Mouse (Mus musculus): Measurements from ENCODE around the gene Meis1. TPM values are rescaled to one million over a fixed set of nuclear protein-coding genes. Genes with fewer than 3 reads are reported as not detected.

Gene Meis1
- polyA plus RNA-seq, 1 experiment from 2014 or later, result 69.8 TPM

GRCm38 (mm10) chr11:19012001-19012400 lies 6.8 kb downstream of the Meis1 start:
- Histone ChIP-seq H3K36me3 (ENCODE audit: control insufficient read depth, insufficient read depth, low read length) (no peaks in the 10 kb centered on the region), H3K4me2 (ENCODE audit: low read depth, severe bottlenecking) (peak overlapping the region; percentile 55; the same call in 1 of the 2 replicates), H3K27me3 (ENCODE audit: control insufficient read depth, insufficient read depth, low read length) (peaks cover 24% of the 10 kb centered on the region)

DNA sequence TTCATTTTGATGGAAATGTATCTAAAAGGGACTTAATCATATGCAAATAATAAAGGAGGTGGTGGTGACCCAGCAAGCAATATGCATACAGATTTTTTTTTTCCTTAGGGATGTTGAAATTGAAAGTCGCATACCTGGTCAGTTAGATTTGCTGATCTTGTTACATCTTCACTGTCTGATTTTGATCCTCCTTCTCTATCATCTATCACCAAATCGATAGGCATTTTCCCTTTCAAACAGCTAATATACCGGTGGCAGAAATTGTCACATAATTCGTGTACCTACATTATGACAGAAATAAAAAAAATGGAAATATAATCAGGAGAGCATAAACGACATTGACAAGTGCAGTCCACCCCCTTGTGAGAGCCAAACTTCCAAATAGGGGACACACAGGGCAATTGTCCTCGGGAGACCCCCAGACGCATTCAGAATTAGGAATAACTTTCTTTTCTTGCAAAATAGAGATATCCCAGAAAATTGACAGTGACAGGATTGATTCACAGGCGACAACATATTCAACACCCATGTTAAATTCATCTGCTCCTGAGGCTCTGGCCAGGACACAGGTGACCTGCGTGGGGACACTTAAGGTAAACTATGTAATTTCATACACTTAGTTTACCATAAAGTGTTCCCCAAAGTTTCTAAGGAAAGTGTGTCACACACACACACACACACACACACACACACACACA lies 7.5 kb downstream of the Meis1 start:
- no peaks in the 10 kb centered on the region for H3K36me3 ChIP-seq (ENCODE audit: control insufficient read depth, insufficient read depth, low read length)
- no peak overlapping the region for H3K4me2 ChIP-seq (ENCODE audit: low read depth, severe bottlenecking)
- no peak overlapping the region for H3K27ac ChIP-seq (replicated peaks; ENCODE audit: low read depth, low read length)
- ATAC-seq (ENCODE audit: insufficient number of reproducible peaks, low FRiP score, low TSS enrichment, low read depth), result no peak
- H3K9me3 ChIP-seq (ENCODE audit: control insufficient read depth, low read length), result no peaks in the 10 kb centered on the region
- no peak overlapping the region for H3K9ac ChIP-seq (ENCODE audit: low read length)
- no peak overlapping the region for H3K4me3 ChIP-seq (ENCODE audit: low read depth, low read length)
- H3K4me1 ChIP-seq (ENCODE audit: control insufficient read depth, insufficient read depth, low read length), result peaks cover 10% of the 10 kb centered on the region; the same call in 1 of the 2 replicates
- 41% methylated on average over 9 of the region's 9 CpGs for WGBS
- no peak for DNase-seq (ENCODE audit: low spot score)
- peaks cover 24% of the 10 kb centered on the region for H3K27me3 ChIP-seq (ENCODE audit: control insufficient read depth, insufficient read depth, low read length)

More at GRCm38 (mm10) chr11:19012001-19012400, 6.8 kb downstream of the Meis1 start:
- 35% methylated on average over 2 of the region's 2 CpGs for WGBS
- DNase-seq (ENCODE audit: low spot score), result no peak
- no peak for ATAC-seq (ENCODE audit: insufficient number of reproducible peaks, low FRiP score, low TSS enrichment, low read depth)
- H3K4me1 ChIP-seq (ENCODE audit: control insufficient read depth, insufficient read depth, low read length), result peaks cover 10% of the 10 kb centered on the region; the same call in 1 of the 2 replicates
- H3K4me3 ChIP-seq (ENCODE audit: low read depth, low read length), result no peak overlapping the region
- no peak overlapping the region for H3K9ac ChIP-seq (ENCODE audit: low read length)
- no peaks in the 10 kb centered on the region for H3K9me3 ChIP-seq (ENCODE audit: control insufficient read depth, low read length)
- no peak overlapping the region for H3K27ac ChIP-seq (replicated peaks; ENCODE audit: low read depth, low read length)

- Histone ChIP-seq H3K27ac (replicated peaks; ENCODE audit: low read depth, low read length) (no peak overlapping the region), H3K4me2 (ENCODE audit: low read depth, severe bottlenecking) (peak overlapping the region; percentile 34; the same call in 1 of the 2 replicates), H3K4me3 (ENCODE audit: low read depth, low read length) (no peak overlapping the region), H3K27me3 (ENCODE audit: control insufficient read depth, insufficient read depth, low read length) (peaks cover 20% of the 10 kb centered on the region), H3K9ac (ENCODE audit: low read length) (peak overlapping the region; percentile 39; the same call in 1 of the 2 replicates), H3K36me3 (ENCODE audit: control insufficient read depth, insufficient read depth, low read length) (no peaks in the 10 kb centered on the region), H3K4me1 (ENCODE audit: control insufficient read depth, insufficient read depth, low read length) (peaks cover 10% of the 10 kb centered on the region; the same call in 1 of the 2 replicates), H3K9me3 (ENCODE audit: control insufficient read depth, low read length) (no peaks in the 10 kb centered on the region)
- ATAC-seq (ENCODE audit: insufficient number of reproducible peaks, low FRiP score, low TSS enrichment, low read depth) (no peak), DNase-seq (ENCODE audit: low spot score) (no peak)
- WGBS, result 8% methylated on average over 14 of the region's 14 CpGs
These were observed 8.4 kb downstream of the Meis1 start for GRCm38 (mm10) chr11:19010396-19010811.

DNA sequence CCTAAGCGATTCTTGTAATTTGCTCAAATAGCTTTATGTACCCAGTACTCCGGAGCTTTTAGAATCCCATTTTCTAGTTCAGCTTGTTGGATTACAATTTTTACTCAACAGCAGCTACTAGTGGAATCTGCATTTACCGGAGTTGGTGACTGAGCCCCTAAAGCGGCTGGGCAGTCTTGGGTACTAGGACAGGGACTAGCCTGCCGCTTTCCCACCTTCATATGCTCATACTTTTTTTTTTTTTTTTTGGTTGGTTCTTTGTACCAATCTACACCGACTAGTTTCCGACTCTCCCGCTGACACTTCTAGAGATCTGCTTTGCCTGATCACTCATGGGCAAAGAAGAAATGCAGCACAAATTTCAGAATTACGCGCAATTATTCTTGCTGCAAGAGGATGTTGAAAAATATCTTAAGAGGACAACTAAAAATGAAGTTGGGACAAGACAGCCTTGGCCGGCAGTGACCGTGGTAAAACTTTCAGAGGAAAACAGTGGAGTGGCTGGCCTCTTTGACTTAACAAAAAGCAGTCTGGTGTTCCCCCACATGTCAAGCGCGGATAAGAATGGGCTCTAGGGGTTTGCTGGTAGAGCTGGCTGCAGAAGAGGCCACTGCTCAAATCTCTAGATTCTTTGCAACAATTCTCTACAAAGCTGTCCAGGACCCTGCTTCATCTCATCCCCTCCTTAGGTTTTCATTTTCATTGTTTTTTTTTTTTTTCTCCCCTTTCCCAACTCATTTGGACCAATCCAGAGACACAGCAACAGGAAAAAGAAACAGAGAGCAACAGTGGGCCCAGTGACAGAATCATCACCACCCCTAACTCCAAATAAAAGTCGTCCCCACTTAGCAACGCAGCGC lies 9.0 kb downstream of the Meis1 start:
- Histone ChIP-seq H3K36me3 (ENCODE audit: control insufficient read depth, insufficient read depth, low read length) (no peaks in the 10 kb centered on the region), H3K4me1 (ENCODE audit: control insufficient read depth, insufficient read depth, low read length) (peaks cover 10% of the 10 kb centered on the region; the same call in 1 of the 2 replicates), H3K9ac (ENCODE audit: low read length) (peak overlapping the region; percentile 39; the same call in 1 of the 2 replicates), H3K27ac (replicated peaks; ENCODE audit: low read depth, low read length) (no peak overlapping the region), H3K9me3 (ENCODE audit: control insufficient read depth, low read length) (no peaks in the 10 kb centered on the region), H3K4me3 (ENCODE audit: low read depth, low read length) (no peak overlapping the region), H3K4me2 (ENCODE audit: low read depth, severe bottlenecking) (peak overlapping the region; percentile 34; the same call in 1 of the 2 replicates), H3K27me3 (ENCODE audit: control insufficient read depth, insufficient read depth, low read length) (peaks cover 20% of the 10 kb centered on the region)
- ATAC-seq (ENCODE audit: insufficient number of reproducible peaks, low FRiP score, low TSS enrichment, low read depth) (no peak), DNase-seq (ENCODE audit: low spot score) (peak; percentile 50)
- WGBS, result 21% methylated on average over 17 of the region's 17 CpGs

- Histone ChIP-seq H3K9ac (ENCODE audit: low read length) (no peak overlapping the region), H3K27ac (replicated peaks; ENCODE audit: low read depth, low read length) (no peak overlapping the region), H3K4me1 (ENCODE audit: control insufficient read depth, insufficient read depth, low read length) (peaks cover 10% of the 10 kb centered on the region; the same call in 1 of the 2 replicates), H3K36me3 (ENCODE audit: control insufficient read depth, insufficient read depth, low read length) (no peaks in the 10 kb centered on the region), H3K4me3 (ENCODE audit: low read depth, low read length) (no peak overlapping the region), H3K27me3 (ENCODE audit: control insufficient read depth, insufficient read depth, low read length) (peaks cover 20% of the 10 kb centered on the region), H3K9me3 (ENCODE audit: control insufficient read depth, low read length) (no peaks in the 10 kb centered on the region), H3K4me2 (ENCODE audit: low read depth, severe bottlenecking) (peak overlapping the region; percentile 24; the same call in 1 of the 2 replicates)
- no peak for DNase-seq (ENCODE audit: low spot score)
- no peak for ATAC-seq (ENCODE audit: insufficient number of reproducible peaks, low FRiP score, low TSS enrichment, low read depth)
- 28% methylated on average over 13 of the region's 13 CpGs for WGBS
These were observed 10.0 kb downstream of the Meis1 start for GRCm38 (mm10) chr11:19008610-19009384.

DNA sequence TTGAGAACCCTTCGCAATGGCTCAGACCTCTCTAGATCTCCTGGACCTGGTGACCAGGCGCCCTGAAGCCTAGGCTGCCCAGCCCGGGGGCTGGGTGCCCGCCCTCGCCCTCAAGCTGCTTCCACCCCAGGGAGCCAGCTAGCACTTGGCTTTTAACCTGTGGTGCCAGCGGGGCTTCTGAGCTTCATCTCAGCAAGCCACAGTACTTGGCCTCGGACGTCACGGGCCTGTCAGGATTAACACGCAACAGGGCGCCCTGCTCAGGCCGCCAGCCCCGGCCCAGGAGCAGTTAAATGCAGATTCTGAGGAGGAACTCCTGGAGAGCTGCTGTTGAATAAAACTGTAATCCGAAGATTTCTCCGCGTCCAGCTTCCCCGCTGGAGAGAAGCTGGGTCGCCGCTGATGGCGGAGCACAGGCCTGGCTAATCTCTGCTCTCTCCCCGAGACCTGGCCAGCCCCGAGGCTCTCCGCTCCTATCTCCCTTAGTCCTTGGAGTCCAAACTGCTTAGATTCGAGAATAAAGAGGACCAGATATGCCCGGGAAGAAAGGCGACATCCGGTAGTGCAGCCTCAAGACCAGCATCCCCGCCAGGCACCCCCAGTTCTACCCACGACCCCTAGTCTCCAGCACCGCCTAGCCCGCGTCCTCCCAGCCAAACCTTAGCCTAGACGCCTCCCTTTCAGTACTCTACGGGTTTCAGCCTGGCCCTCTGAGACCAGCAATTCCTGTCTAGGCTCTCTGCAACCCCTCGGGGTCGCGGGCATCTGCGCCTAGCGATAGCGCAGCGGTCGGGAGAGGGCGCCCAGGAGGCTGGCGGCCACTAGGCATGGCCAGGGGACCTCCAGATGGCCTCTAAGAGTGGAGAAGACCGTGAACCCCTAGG lies 11.0 kb downstream of the Meis1 start:
- Histone ChIP-seq H3K27ac (replicated peaks; ENCODE audit: low read depth, low read length) (no peak overlapping the region; the same call in 1 of the 2 replicates), H3K36me3 (ENCODE audit: control insufficient read depth, insufficient read depth, low read length) (no peaks in the 10 kb centered on the region), H3K27me3 (ENCODE audit: control insufficient read depth, insufficient read depth, low read length) (peaks cover 20% of the 10 kb centered on the region), H3K9ac (ENCODE audit: low read length) (peak overlapping the region; percentile 30; the same call in 1 of the 2 replicates), H3K9me3 (ENCODE audit: control insufficient read depth, low read length) (no peaks in the 10 kb centered on the region), H3K4me1 (ENCODE audit: control insufficient read depth, insufficient read depth, low read length) (peaks cover 10% of the 10 kb centered on the region; the same call in 1 of the 2 replicates), H3K4me2 (ENCODE audit: low read depth, severe bottlenecking) (peak overlapping the region; percentile 38; the same call in 1 of the 2 replicates), H3K4me3 (ENCODE audit: low read depth, low read length) (peak overlapping the region; percentile 16; the same call in 1 of the 2 replicates)
- ATAC-seq (ENCODE audit: insufficient number of reproducible peaks, low FRiP score, low TSS enrichment, low read depth), result 0 out of 2 replicates have a peak, but pooled peaks have one; percentile 45
- DNase-seq (ENCODE audit: low spot score), result peak; percentile 61
- 16% methylated on average over 45 of the region's 45 CpGs for WGBS

DNA sequence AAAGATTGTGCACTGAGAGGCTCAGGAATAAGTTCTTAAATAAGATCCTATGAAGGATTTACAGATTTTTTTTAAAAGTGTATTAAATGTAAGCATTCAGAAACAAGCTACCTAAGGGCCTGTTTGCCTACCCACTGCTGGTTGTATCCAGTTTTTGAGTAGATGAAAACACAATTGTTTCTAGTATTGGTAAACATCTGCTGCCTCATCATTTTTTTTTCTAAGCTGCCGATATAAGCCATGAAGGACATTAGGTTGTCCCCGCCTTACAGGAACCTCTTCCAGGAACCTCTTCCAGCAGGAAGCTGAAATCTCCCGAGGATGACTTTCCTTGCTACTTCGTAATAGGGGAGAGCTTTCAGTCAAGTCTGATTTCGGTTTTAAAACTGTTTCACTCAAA lies 11.7 kb downstream of the Meis1 start:
- DNase-seq (ENCODE audit: low spot score) (peak; percentile 17), ATAC-seq (ENCODE audit: insufficient number of reproducible peaks, low FRiP score, low TSS enrichment, low read depth) (no peak)
- no peak overlapping the region for H3K4me3 ChIP-seq (ENCODE audit: low read depth, low read length)
- no peak overlapping the region for H3K9ac ChIP-seq (ENCODE audit: low read length)
- WGBS, result 46% methylated on average over 5 of the region's 5 CpGs
- peaks cover 8% of the 10 kb centered on the region; the same call in 1 of the 2 replicates for H3K4me1 ChIP-seq (ENCODE audit: control insufficient read depth, insufficient read depth, low read length)
- H3K9me3 ChIP-seq (ENCODE audit: control insufficient read depth, low read length), result no peaks in the 10 kb centered on the region
- H3K4me2 ChIP-seq (ENCODE audit: low read depth, severe bottlenecking), result no peak overlapping the region
- no peak overlapping the region for H3K27ac ChIP-seq (replicated peaks; ENCODE audit: low read depth, low read length)
- peaks cover 20% of the 10 kb centered on the region for H3K27me3 ChIP-seq (ENCODE audit: control insufficient read depth, insufficient read depth, low read length)
- no peaks in the 10 kb centered on the region for H3K36me3 ChIP-seq (ENCODE audit: control insufficient read depth, insufficient read depth, low read length)
